Mouse (Mus musculus): Measurements from ENCODE around the gene Sugp1. TPM values are rescaled to one million over a fixed set of nuclear protein-coding genes. Genes with fewer than 3 reads are reported as not detected.
A peak's percentile ranks its signal among the peaks of the same experiment; 100 is the strongest.
"Not testable (repeated sequence)": the region's sequence is repeated elsewhere in the genome, so short reads cannot be mapped to it uniquely, and the experiment has no call there.

Gene Sugp1
- polyA plus RNA-seq, 1 experiment = 34.5 TPM

GRCm38 (mm10) chr8:70043996-70044395 lies 1.4 kb downstream of the Sugp1 start:
- H3K4me3 ChIP-seq (ENCODE audit: control insufficient read depth, low read depth, low read length) = peak overlapping the region; percentile 96
- TF ChIP-seq POLR2A (IDR thresholded peaks at IDR 0.05; ENCODE audit: control insufficient read depth, low read depth, low read length) (no peak), CTCF (IDR thresholded peaks at IDR 0.05; ENCODE audit: control insufficient read depth, insufficient read depth, insufficient replicate concordance, low read depth, low read length) (no peak)

GRCm38 (mm10) chr8:70049662-70050061 lies 7.0 kb downstream of the Sugp1 start:
- Histone ChIP-seq H3K27ac (ENCODE audit: control insufficient read depth, insufficient read depth, low read depth, low read length) (no peak overlapping the region), H3K4me1 (ENCODE audit: control insufficient read depth, insufficient read depth, low read length) (no peaks in the 10 kb centered on the region), H3K36me3 (ENCODE audit: control insufficient read depth, insufficient read depth, low read length) (peaks cover 1% of the 10 kb centered on the region), H3K27me3 (ENCODE audit: control insufficient read depth, insufficient read depth, low read length) (no peaks in the 10 kb centered on the region), H3K4me3 (ENCODE audit: control insufficient read depth, low read depth, low read length) (no peak overlapping the region)
- TF ChIP-seq POLR2A (IDR thresholded peaks at IDR 0.05; ENCODE audit: control insufficient read depth, low read depth, low read length) = no peak
- no peak for TF ChIP-seq CTCF (IDR thresholded peaks at IDR 0.05; ENCODE audit: control insufficient read depth, insufficient read depth, insufficient replicate concordance, low read depth, low read length)

More at GRCm38 (mm10) chr8:70043996-70044395, 1.4 kb downstream of the Sugp1 start:
- Histone ChIP-seq H3K27ac (ENCODE audit: control insufficient read depth, insufficient read depth, low read depth, low read length) (no peak overlapping the region), H3K4me1 (ENCODE audit: control insufficient read depth, insufficient read depth, low read length) (peaks cover 3% of the 10 kb centered on the region), H3K27me3 (ENCODE audit: control insufficient read depth, insufficient read depth, low read length) (no peaks in the 10 kb centered on the region), H3K36me3 (ENCODE audit: control insufficient read depth, insufficient read depth, low read length) (peaks cover 1% of the 10 kb centered on the region; the same call in 1 of the 2 replicates)

GRCm38 (mm10) chr8:70050434-70050833 lies 7.8 kb downstream of the Sugp1 start:
- not testable (repeated sequence) for H3K4me3 ChIP-seq (ENCODE audit: control insufficient read depth, low read depth, low read length); H3K36me3 ChIP-seq (ENCODE audit: control insufficient read depth, insufficient read depth, low read length)

GRCm38 (mm10) chr8:70057721-70058120 lies 15.1 kb downstream of the Sugp1 start:
- H3K4me3 ChIP-seq (ENCODE audit: control insufficient read depth, low read depth, low read length) = no peak overlapping the region
- H3K27ac ChIP-seq (ENCODE audit: control insufficient read depth, insufficient read depth, low read depth, low read length) = no peak overlapping the region
- no peak for TF ChIP-seq CTCF (IDR thresholded peaks at IDR 0.05; ENCODE audit: control insufficient read depth, insufficient read depth, insufficient replicate concordance, low read depth, low read length)
- TF ChIP-seq POLR2A (IDR thresholded peaks at IDR 0.05; ENCODE audit: control insufficient read depth, low read depth, low read length) = no peak
- H3K27me3 ChIP-seq (ENCODE audit: control insufficient read depth, insufficient read depth, low read length) = no peaks in the 10 kb centered on the region
- no peaks in the 10 kb centered on the region for H3K4me1 ChIP-seq (ENCODE audit: control insufficient read depth, insufficient read depth, low read length)
- peaks cover 2% of the 10 kb centered on the region for H3K36me3 ChIP-seq (ENCODE audit: control insufficient read depth, insufficient read depth, low read length)

More at GRCm38 (mm10) chr8:70050434-70050833, 7.8 kb downstream of the Sugp1 start:
- not testable (repeated sequence) for H3K27ac ChIP-seq (ENCODE audit: control insufficient read depth, insufficient read depth, low read depth, low read length); H3K27me3 ChIP-seq (ENCODE audit: control insufficient read depth, insufficient read depth, low read length); H3K4me1 ChIP-seq (ENCODE audit: control insufficient read depth, insufficient read depth, low read length)

- Histone ChIP-seq H3K36me3 (ENCODE audit: control insufficient read depth, insufficient read depth, low read length) (no peaks in the 10 kb centered on the region; the same call in 1 of the 2 replicates), H3K4me3 (ENCODE audit: control insufficient read depth, low read depth, low read length) (peak overlapping the region; percentile 66), H3K27me3 (ENCODE audit: control insufficient read depth, insufficient read depth, low read length) (no peaks in the 10 kb centered on the region), H3K27ac (ENCODE audit: control insufficient read depth, insufficient read depth, low read depth, low read length) (no peak overlapping the region), H3K4me1 (ENCODE audit: control insufficient read depth, insufficient read depth, low read length) (peaks cover 11% of the 10 kb centered on the region)
- no peak for TF ChIP-seq POLR2A (IDR thresholded peaks at IDR 0.05; ENCODE audit: control insufficient read depth, low read depth, low read length)
- no peak for TF ChIP-seq CTCF (IDR thresholded peaks at IDR 0.05; ENCODE audit: control insufficient read depth, insufficient read depth, insufficient replicate concordance, low read depth, low read length)
These were observed 29.3 kb downstream of the Sugp1 start for GRCm38 (mm10) chr8:70071836-70072440.

GRCm38 (mm10) chr8:70072441-70073069 lies 29.9 kb downstream of the Sugp1 start, which contains the start of gene Tm6sf2:
TSS of gene Tm6sf2 (plus strand) at chr8:70072924.
- H3K27me3 ChIP-seq (ENCODE audit: control insufficient read depth, insufficient read depth, low read length) = no peaks in the 10 kb centered on the region
- H3K4me3 ChIP-seq (ENCODE audit: control insufficient read depth, low read depth, low read length) = peak within 1 kb of the TSS; percentile 66
- peaks cover 11% of the 10 kb centered on the region for H3K4me1 ChIP-seq (ENCODE audit: control insufficient read depth, insufficient read depth, low read length)
- TF ChIP-seq POLR2A (IDR thresholded peaks at IDR 0.05; ENCODE audit: control insufficient read depth, low read depth, low read length) (no peak), CTCF (IDR thresholded peaks at IDR 0.05; ENCODE audit: control insufficient read depth, insufficient read depth, insufficient replicate concordance, low read depth, low read length) (no peak)
- no peaks in the 10 kb centered on the region; the same call in 1 of the 2 replicates for H3K36me3 ChIP-seq (ENCODE audit: control insufficient read depth, insufficient read depth, low read length)
- no peak within 1 kb of the TSS; the same call in 1 of the 2 replicates for H3K27ac ChIP-seq (ENCODE audit: control insufficient read depth, insufficient read depth, low read depth, low read length)

- Histone ChIP-seq H3K27me3 (ENCODE audit: control insufficient read depth, insufficient read depth, low read length) (no peaks in the 10 kb centered on the region), H3K4me3 (ENCODE audit: control insufficient read depth, low read depth, low read length) (peak overlapping the region; percentile 64), H3K27ac (ENCODE audit: control insufficient read depth, insufficient read depth, low read depth, low read length) (no peak overlapping the region), H3K4me1 (ENCODE audit: control insufficient read depth, insufficient read depth, low read length) (peaks cover 11% of the 10 kb centered on the region), H3K36me3 (ENCODE audit: control insufficient read depth, insufficient read depth, low read length) (no peaks in the 10 kb centered on the region; the same call in 1 of the 2 replicates)
- no peak for TF ChIP-seq CTCF (IDR thresholded peaks at IDR 0.05; ENCODE audit: control insufficient read depth, insufficient read depth, insufficient replicate concordance, low read depth, low read length)
These were observed 30.5 kb downstream of the Sugp1 start for GRCm38 (mm10) chr8:70073120-70073519.
